Mouse (Mus musculus): Measurements from ENCODE around the gene Htr1d. TPM values are rescaled to one million over a fixed set of nuclear protein-coding genes. Genes with fewer than 3 reads are reported as not detected.
A peak's percentile ranks its signal among the peaks of the same experiment; 100 is the strongest.

The Htr1d gene
- total and polyA plus RNA-seq, 3 experiments, result not detected

GRCm38 (mm10) chr4:136469371-136469903 lies 46.1 kb downstream of the Htr1d start, which contains the start of gene Luzp1 (continued):
- TF ChIP-seq TAL1 (IDR thresholded peaks at IDR 0.05; ENCODE audit: low read length) (no peak), TBP (IDR thresholded peaks at IDR 0.05; ENCODE audit: low read depth, low read length) (0 out of 2 replicates have a peak, but pooled peaks have one; percentile 29), NRF1 (IDR thresholded peaks at IDR 0.05; ENCODE audit: insufficient read depth, low read depth, low read length, poor library complexity, severe bottlenecking) (peak; percentile 65), USF1 (IDR thresholded peaks at IDR 0.05; ENCODE audit: low read depth, low read length) (no peak), KAT2A (conservative IDR thresholded peaks at IDR 0.05; ENCODE audit: low read depth, low read length) (no peak), GABPA (IDR thresholded peaks at IDR 0.05; ENCODE audit: low read depth, low read length) (no peak), RCOR1 (IDR thresholded peaks at IDR 0.05; ENCODE audit: low read depth, low read length) (no peak), CHD1 (IDR thresholded peaks at IDR 0.05; ENCODE audit: low read depth, low read length) (no peak), NELFE (IDR thresholded peaks at IDR 0.05; ENCODE audit: low read depth, low read length) (peak; percentile 76), ELF1 (IDR thresholded peaks at IDR 0.05; ENCODE audit: low read depth, low read length) (no peak), SMC3 (IDR thresholded peaks at IDR 0.05; ENCODE audit: low read depth, low read length) (no peak)

GRCm38 (mm10) chr4:136469941-136470346 lies 46.6 kb downstream of the Htr1d start:
- peak overlapping the region; percentile 57 for H3K27ac ChIP-seq (ENCODE audit: control insufficient read depth, low read depth, low read length)
- peaks cover 17% of the 10 kb centered on the region for H3K79me2 ChIP-seq (ENCODE audit: control insufficient read depth, insufficient read depth, low read length, poor library complexity)
- peak; percentile 72 for DNase-seq (ENCODE audit: low read depth, low spot score)
- no peaks in the 10 kb centered on the region for H3K9me3 ChIP-seq (replicated peaks; ENCODE audit: insufficient read depth, low read length)
- no peaks in the 10 kb centered on the region for H3K27me3 ChIP-seq (ENCODE audit: control insufficient read depth in 1 of 2, insufficient read depth in 2 of 2, low read length in 2 of 2)
- TF ChIP-seq UBTF (IDR thresholded peaks at IDR 0.05; ENCODE audit: borderline replicate concordance, insufficient read depth, low read depth, low read length) (0 out of 2 replicates have a peak, but pooled peaks have one; percentile 9), POLR2AphosphoS5 (IDR thresholded peaks at IDR 0.05; ENCODE audit: borderline replicate concordance, low read depth, low read length) (no peak), ZNF384 (IDR thresholded peaks at IDR 0.05; ENCODE audit: low read depth, low read length) (peak; percentile 83), MAX (IDR thresholded peaks at IDR 0.05; ENCODE audit: low read length) (no peak)
- peak overlapping the region; percentile 74 to 82 for H3K4me3 ChIP-seq (ENCODE audit: control insufficient read depth in 1 of 2, insufficient read depth in 1 of 2, low read depth in 2 of 2, low read length in 2 of 2)
- peaks cover 9 to 18% of the 10 kb centered on the region in 2 experiments for H3K4me1 ChIP-seq (ENCODE audit: control insufficient read depth in 1 of 2, insufficient read depth in 2 of 2, low read length in 2 of 2)
- peak overlapping the region; percentile 91 for H3K9ac ChIP-seq (ENCODE audit: control insufficient read depth, low read depth, low read length, poor library complexity, severe bottlenecking)
- H3K36me3 ChIP-seq (ENCODE audit: control insufficient read depth in 1 of 2, insufficient read depth in 2 of 2, low read length in 2 of 2), result peaks cover 0 to 20% of the 10 kb centered on the region in 2 experiments; a peak in 2 of 4 replicates

- peaks cover 0 to 20% of the 10 kb centered on the region in 2 experiments; a peak in 2 of 4 replicates for H3K36me3 ChIP-seq (ENCODE audit: control insufficient read depth in 1 of 2, insufficient read depth in 2 of 2, low read length in 2 of 2)
- no peaks in the 10 kb centered on the region for H3K27me3 ChIP-seq (ENCODE audit: control insufficient read depth in 1 of 2, insufficient read depth in 2 of 2, low read length in 2 of 2)
- no peak for TF ChIP-seq UBTF (IDR thresholded peaks at IDR 0.05; ENCODE audit: borderline replicate concordance, insufficient read depth, low read depth, low read length)
- no peak for TF ChIP-seq MEF2A (IDR thresholded peaks at IDR 0.05; ENCODE audit: extremely low read depth, insufficient replicate concordance, low read depth, low read length, poor library complexity, severe bottlenecking)
- TF ChIP-seq TBP (IDR thresholded peaks at IDR 0.05; ENCODE audit: low read depth, low read length), result no peak
- TF ChIP-seq MXI1 (IDR thresholded peaks at IDR 0.05; ENCODE audit: low read depth, low read length), result peak; percentile 45; the same call in 1 of the 2 replicates
- no peak for TF ChIP-seq KAT2A (conservative IDR thresholded peaks at IDR 0.05; ENCODE audit: low read depth, low read length)
- TF ChIP-seq POLR2A (IDR thresholded peaks at IDR 0.05; ENCODE audit: control insufficient read depth in 1 of 2, insufficient read depth in 1 of 2, low read depth in 1 of 2, low read length in 2 of 2, poor library complexity in 1 of 2), result 0 out of 4 replicates have a peak, but pooled peaks of 1 of the 2 experiments have one; percentile 13
- TF ChIP-seq MAFK (IDR thresholded peaks at IDR 0.05; ENCODE audit: borderline replicate concordance, low read depth, low read length), result no peak
- TF ChIP-seq EP300 (IDR thresholded peaks at IDR 0.05; ENCODE audit: low read depth in 1 of 2, low read length in 2 of 2), result 0 out of 4 replicates have a peak, but pooled peaks of 1 of the 2 experiments have one; percentile 8
- peak; percentile 55; the same call in 1 of the 2 replicates for TF ChIP-seq SIN3A (IDR thresholded peaks at IDR 0.05; ENCODE audit: low read length)
- TF ChIP-seq MYC (IDR thresholded peaks at IDR 0.05; ENCODE audit: low read depth, low read length), result no peak
- no peak for TF ChIP-seq ZC3H11A (IDR thresholded peaks at IDR 0.05; ENCODE audit: low read depth, low read length)
- no peak for TF ChIP-seq GABPA (IDR thresholded peaks at IDR 0.05; ENCODE audit: low read depth, low read length)
- no peak for TF ChIP-seq SMC3 (IDR thresholded peaks at IDR 0.05; ENCODE audit: low read depth, low read length)
- TF ChIP-seq JUND (IDR thresholded peaks at IDR 0.05; ENCODE audit: low read depth, low read length), result no peak
- no peak; the same call in 1 of the 2 replicates for TF ChIP-seq MAZ (IDR thresholded peaks at IDR 0.05; ENCODE audit: low read depth, low read length)
- TF ChIP-seq HCFC1 (IDR thresholded peaks at IDR 0.05; ENCODE audit: low read depth, low read length), result peak; percentile 14; the same call in 1 of the 2 replicates
- no peak overlapping the region for H3K27ac ChIP-seq (ENCODE audit: control insufficient read depth, low read depth, low read length)
- peaks cover 9 to 18% of the 10 kb centered on the region in 2 experiments for H3K4me1 ChIP-seq (ENCODE audit: control insufficient read depth in 1 of 2, insufficient read depth in 2 of 2, low read length in 2 of 2)
- no peaks in the 10 kb centered on the region for H3K9me3 ChIP-seq (replicated peaks; ENCODE audit: insufficient read depth, low read length)
- DNase-seq (ENCODE audit: low read depth, low spot score), result peak; percentile 61
- H3K9ac ChIP-seq (ENCODE audit: control insufficient read depth, low read depth, low read length, poor library complexity, severe bottlenecking), result peak overlapping the region; percentile 91
- peaks cover 17% of the 10 kb centered on the region for H3K79me2 ChIP-seq (ENCODE audit: control insufficient read depth, insufficient read depth, low read length, poor library complexity)
- peak overlapping the region; percentile 74 to 82 for H3K4me3 ChIP-seq (ENCODE audit: control insufficient read depth in 1 of 2, insufficient read depth in 1 of 2, low read depth in 2 of 2, low read length in 2 of 2)
Observed at GRCm38 (mm10) chr4:136470347-136471071, 47.2 kb downstream of the Htr1d start.
